Mouse (Mus musculus): ENCODE data around the gene Arhgef3.
A peak's percentile ranks its signal among the peaks of the same experiment; 100 is the strongest.

Gene Arhgef3

GRCm38 (mm10) chr14:27344250-27344990, 229.7 kb downstream of the Arhgef3 start:
- no peak for DNase-seq (ENCODE audit: low spot score in 2 of 2)

GRCm38 (mm10) chr14:27345051-27345885, 230.6 kb downstream of the Arhgef3 start:
- DNase-seq (ENCODE audit: low spot score in 2 of 2), result no peak

GRCm38 (mm10) chr14:27347224-27347623, 232.5 kb downstream of the Arhgef3 start:
- DNase-seq (ENCODE audit: low spot score in 2 of 2), result no peak

GRCm38 (mm10) chr14:27347666-27348065, 233.0 kb downstream of the Arhgef3 start:
- no peak for DNase-seq (ENCODE audit: low spot score in 2 of 2)

GRCm38 (mm10) chr14:27348088-27348487, 233.4 kb downstream of the Arhgef3 start:
- no peak for DNase-seq (ENCODE audit: low spot score in 2 of 2)

- no peak for DNase-seq (ENCODE audit: low spot score in 2 of 2)
Observed at GRCm38 (mm10) chr14:27348656-27349055, 234.0 kb downstream of the Arhgef3 start.

- DNase-seq (ENCODE audit: low spot score in 2 of 2), result no peak
Observed at GRCm38 (mm10) chr14:27349120-27349519, 234.4 kb downstream of the Arhgef3 start.

GRCm38 (mm10) chr14:27349828-27350729, 235.4 kb downstream of the Arhgef3 start:
- DNase-seq (ENCODE audit: low spot score in 2 of 2), result no peak

- no peak for DNase-seq (ENCODE audit: low spot score in 2 of 2)
Observed at GRCm38 (mm10) chr14:27351051-27351475, 236.4 kb downstream of the Arhgef3 start.

GRCm38 (mm10) chr14:27351476-27352079, 236.9 kb downstream of the Arhgef3 start:
- peak; percentile 87 to 89 for DNase-seq (ENCODE audit: low spot score in 2 of 2)

GRCm38 (mm10) chr14:27352470-27352869, 237.8 kb downstream of the Arhgef3 start:
- DNase-seq (ENCODE audit: low spot score in 2 of 2), result no peak

GRCm38 (mm10) chr14:27355151-27355550, 240.5 kb downstream of the Arhgef3 start:
- DNase-seq (ENCODE audit: low spot score in 2 of 2), result peak; percentile 60 to 76

GRCm38 (mm10) chr14:27355937-27356336, 241.2 kb downstream of the Arhgef3 start:
- peak; percentile 59 to 71 for DNase-seq (ENCODE audit: low spot score in 2 of 2)

GRCm38 (mm10) chr14:27357139-27357538, 242.4 kb downstream of the Arhgef3 start:
- DNase-seq (ENCODE audit: low spot score in 2 of 2), result no peak

- DNase-seq (ENCODE audit: low spot score in 2 of 2), result no peak
Observed at GRCm38 (mm10) chr14:27358202-27358601, 243.5 kb downstream of the Arhgef3 start.

GRCm38 (mm10) chr14:27360849-27361248, 246.2 kb downstream of the Arhgef3 start:
- DNase-seq (ENCODE audit: low spot score in 2 of 2), result no peak

- DNase-seq (ENCODE audit: low spot score in 2 of 2), result no peak
Observed at GRCm38 (mm10) chr14:27361514-27361913, 246.8 kb downstream of the Arhgef3 start.

- DNase-seq (ENCODE audit: low spot score in 2 of 2), result peak; percentile 42 to 52
Observed at GRCm38 (mm10) chr14:27364668-27365257, 250.1 kb downstream of the Arhgef3 start.

- peak in 1 of 2 experiments; percentile 36 for DNase-seq (ENCODE audit: low spot score in 2 of 2)
Observed at GRCm38 (mm10) chr14:27367117-27367711, 252.5 kb downstream of the Arhgef3 start.

- DNase-seq (ENCODE audit: low spot score in 2 of 2), result no peak
Observed at GRCm38 (mm10) chr14:27368619-27369018, 253.9 kb downstream of the Arhgef3 start.

Data from spleen, postnatal 36 days (tissue).